Mouse (Mus musculus) forebrain, embryonic 13.5 days (tissue): ENCODE results near the gene Cyfip2. TPM values are rescaled to one million over a fixed set of nuclear protein-coding genes. Genes with fewer than 3 reads are reported as not detected.

ENCODE experiments used
- ATAC-seq: fragments of 200-750 bp; cut with Nextera tagmentation; 2 replicates; pipeline ENCODE4 v1.8.0; 2017
- H3K27ac ChIP-seq: fragments of 300-500 bp; sonication (generic); 2 replicates; pipeline ENCODE4 v1.5.1; 2015; ENCODE audit warnings: inconsistent platforms, mild to moderate bottlenecking, moderate library complexity
- H3K27me3 ChIP-seq: fragments of 300-500 bp; sonication (generic); 2 replicates; pipeline ENCODE4 v1.6.1; 2015; ENCODE audit warnings: mild to moderate bottlenecking, inconsistent platforms
- H3K36me3 ChIP-seq: fragments of 300-500 bp; sonication (generic); 2 replicates; pipeline ENCODE4 v1.6.1; 2015; ENCODE audit warnings: mild to moderate bottlenecking, inconsistent platforms; ENCODE audit not compliant: poor library complexity, severe bottlenecking
- H3K4me1 ChIP-seq: fragments of 300-500 bp; sonication (generic); 2 replicates; pipeline ENCODE4 v1.6.1; 2015; ENCODE audit warnings: inconsistent platforms
- H3K4me2 ChIP-seq: fragments of 300-500 bp; sonication (generic); 2 replicates; pipeline ENCODE4 v1.6.1; 2015; ENCODE audit warnings: inconsistent platforms, mild to moderate bottlenecking, moderate library complexity
- H3K4me3 ChIP-seq: fragments of 300-500 bp; sonication (generic); 2 replicates; pipeline ENCODE4 v1.5.1; 2015; ENCODE audit warnings: mild to moderate bottlenecking, inconsistent platforms
- H3K9ac ChIP-seq: fragments of 300-500 bp; sonication (generic); 2 replicates; pipeline ENCODE4 v1.6.1; 2015; ENCODE audit warnings: mild to moderate bottlenecking, inconsistent platforms
- H3K9me3 ChIP-seq: fragments of 300-500 bp; sonication (generic); replicated peaks from 2 replicates; pipeline ENCODE4 v1.6.1; 2016; ENCODE audit warnings: inconsistent platforms
- WGBS: fragments of 180-500 bp; shearing (Covaris S2); methylation state at CpG from one replicate; pipeline ENCODE4 v1.1.7; 2015; 5-methylcytosine and 5-hydroxymethylcytosine counted together
- polyA plus RNA-seq: library from polyadenylated mRNA; unstranded; fragments of >200 nt; fragmentation: Nextera tagmentation; extraction: Ambion mirVana; gene quantifications from 2 replicates; pipeline ENCODE4 v1.2.1, GENCODE M21; 2015

The Cyfip2 gene
- polyA plus RNA-seq, 1 experiment from 2014 or later: 55.9 TPM

- Histone ChIP-seq H3K9ac (no peak overlapping the region), H3K4me3 (no peak overlapping the region), H3K27me3 (no peaks in the 10 kb centered on the region), H3K27ac (no peak overlapping the region), H3K4me2 (no peak overlapping the region), H3K4me1 (no peaks in the 10 kb centered on the region), H3K9me3 (no peaks in the 10 kb centered on the region), H3K36me3 (peaks cover 79% of the 10 kb centered on the region)
- 83% methylated on average over 9 of the region's 9 CpGs for WGBS
- peak; percentile 26; the same call in 1 of the 2 replicates for ATAC-seq
Observed at GRCm38 (mm10) chr11:46269391-46269790, 43.3 kb downstream of the Cyfip2 start.

- no peaks in the 10 kb centered on the region for H3K4me1 ChIP-seq
- no peaks in the 10 kb centered on the region for H3K27me3 ChIP-seq
- H3K4me2 ChIP-seq: no peak overlapping the region
- 27% methylated on average over 7 of the region's 7 CpGs for WGBS
- H3K4me3 ChIP-seq: no peak overlapping the region
- no peaks in the 10 kb centered on the region for H3K9me3 ChIP-seq
- no peak overlapping the region for H3K27ac ChIP-seq
- H3K36me3 ChIP-seq: peaks cover 78% of the 10 kb centered on the region
- H3K9ac ChIP-seq: no peak overlapping the region
- ATAC-seq: peak; percentile 68
Observed at GRCm38 (mm10) chr11:46268991-46269390, 43.7 kb downstream of the Cyfip2 start.

GRCm38 (mm10) chr11:46265031-46265786 is 47.5 kb downstream of the Cyfip2 start:
- H3K27ac ChIP-seq: no peak overlapping the region
- H3K36me3 ChIP-seq: peaks cover 81% of the 10 kb centered on the region
- WGBS: 93% methylated on average over 11 of the region's 11 CpGs
- no peaks in the 10 kb centered on the region for H3K27me3 ChIP-seq
- no peaks in the 10 kb centered on the region for H3K9me3 ChIP-seq
- H3K4me3 ChIP-seq: no peak overlapping the region
- H3K9ac ChIP-seq: no peak overlapping the region
- H3K4me1 ChIP-seq: no peaks in the 10 kb centered on the region
- H3K4me2 ChIP-seq: no peak overlapping the region
- ATAC-seq: no peak

- no peak overlapping the region for H3K9ac ChIP-seq
- peaks cover 82% of the 10 kb centered on the region for H3K36me3 ChIP-seq
- no peak overlapping the region for H3K27ac ChIP-seq
- H3K9me3 ChIP-seq: no peaks in the 10 kb centered on the region
- H3K4me2 ChIP-seq: no peak overlapping the region
- 75% methylated on average over 3 of the region's 3 CpGs for WGBS
- H3K4me1 ChIP-seq: no peaks in the 10 kb centered on the region
- no peak overlapping the region for H3K4me3 ChIP-seq
- H3K27me3 ChIP-seq: no peaks in the 10 kb centered on the region
- no peak for ATAC-seq
Observed at GRCm38 (mm10) chr11:46264584-46264983, 48.1 kb downstream of the Cyfip2 start.

GRCm38 (mm10) chr11:46263291-46263690 is 49.4 kb downstream of the Cyfip2 start:
- ATAC-seq: no peak
- Histone ChIP-seq H3K9me3 (no peaks in the 10 kb centered on the region), H3K27ac (no peak overlapping the region), H3K4me1 (no peaks in the 10 kb centered on the region), H3K4me2 (no peak overlapping the region), H3K9ac (no peak overlapping the region), H3K4me3 (no peak overlapping the region), H3K36me3 (peaks cover 90% of the 10 kb centered on the region), H3K27me3 (no peaks in the 10 kb centered on the region)
- 92% methylated on average over 11 of the region's 11 CpGs for WGBS

- Histone ChIP-seq H3K9me3 (no peaks in the 10 kb centered on the region), H3K4me3 (no peak overlapping the region), H3K27ac (no peak overlapping the region), H3K27me3 (no peaks in the 10 kb centered on the region), H3K36me3 (peaks cover 90% of the 10 kb centered on the region), H3K4me1 (no peaks in the 10 kb centered on the region), H3K4me2 (no peak overlapping the region), H3K9ac (no peak overlapping the region)
- ATAC-seq: no peak
- WGBS: 93% methylated on average over 3 of the region's 3 CpGs
Observed at GRCm38 (mm10) chr11:46262854-46263253, 49.8 kb downstream of the Cyfip2 start.

- Histone ChIP-seq H3K36me3 (peaks cover 95% of the 10 kb centered on the region), H3K4me1 (no peaks in the 10 kb centered on the region), H3K27ac (no peak overlapping the region), H3K4me2 (no peak overlapping the region), H3K9me3 (0 out of 2 replicates have a peak, but pooled peaks cover 4% of the 10 kb centered on the region), H3K4me3 (no peak overlapping the region), H3K27me3 (no peaks in the 10 kb centered on the region), H3K9ac (no peak overlapping the region)
- ATAC-seq: no peak
- over 99% methylated on average over 8 of the region's 8 CpGs for WGBS
Observed at GRCm38 (mm10) chr11:46258749-46259148, 53.9 kb downstream of the Cyfip2 start.

- H3K27ac ChIP-seq: no peak overlapping the region
- WGBS: 71% methylated on average over 4 of the region's 4 CpGs
- H3K9ac ChIP-seq: no peak overlapping the region
- H3K4me2 ChIP-seq: no peak overlapping the region
- H3K27me3 ChIP-seq: no peaks in the 10 kb centered on the region
- H3K36me3 ChIP-seq: peaks cover 95% of the 10 kb centered on the region
- H3K4me1 ChIP-seq: no peaks in the 10 kb centered on the region
- ATAC-seq: no peak
- 0 out of 2 replicates have a peak, but pooled peaks cover 4% of the 10 kb centered on the region for H3K9me3 ChIP-seq
- H3K4me3 ChIP-seq: no peak overlapping the region
Observed at GRCm38 (mm10) chr11:46258207-46258606, 54.5 kb downstream of the Cyfip2 start.

GRCm38 (mm10) chr11:46255291-46255690 is 57.4 kb downstream of the Cyfip2 start:
- Histone ChIP-seq H3K36me3 (peaks cover 96% of the 10 kb centered on the region), H3K27ac (no peak overlapping the region), H3K9me3 (0 out of 2 replicates have a peak, but pooled peaks cover 4% of the 10 kb centered on the region), H3K4me2 (no peak overlapping the region), H3K27me3 (no peaks in the 10 kb centered on the region), H3K4me1 (no peaks in the 10 kb centered on the region), H3K9ac (no peak overlapping the region), H3K4me3 (no peak overlapping the region)
- no peak for ATAC-seq
- WGBS: 82% methylated on average over 2 of the region's 2 CpGs

- Histone ChIP-seq H3K4me3 (no peak overlapping the region), H3K9ac (no peak overlapping the region), H3K9me3 (no peaks in the 10 kb centered on the region), H3K27ac (no peak overlapping the region), H3K4me2 (no peak overlapping the region), H3K27me3 (no peaks in the 10 kb centered on the region), H3K36me3 (peaks cover 96% of the 10 kb centered on the region), H3K4me1 (no peaks in the 10 kb centered on the region)
- peak; percentile 65 for ATAC-seq
- 43% methylated on average over 7 of the region's 7 CpGs for WGBS
Observed at GRCm38 (mm10) chr11:46251994-46252393, 60.7 kb downstream of the Cyfip2 start.

GRCm38 (mm10) chr11:46248352-46248751 is 64.3 kb downstream of the Cyfip2 start:
- WGBS: 91% methylated on average over 3 of the region's 3 CpGs
- no peak overlapping the region for H3K4me3 ChIP-seq
- H3K27me3 ChIP-seq: no peaks in the 10 kb centered on the region
- H3K36me3 ChIP-seq: peaks cover 89% of the 10 kb centered on the region
- H3K9ac ChIP-seq: no peak overlapping the region
- no peak overlapping the region for H3K4me2 ChIP-seq
- H3K9me3 ChIP-seq: no peaks in the 10 kb centered on the region
- H3K4me1 ChIP-seq: no peaks in the 10 kb centered on the region
- no peak for ATAC-seq
- H3K27ac ChIP-seq: no peak overlapping the region

- no peak for ATAC-seq
- no peak overlapping the region for H3K9ac ChIP-seq
- H3K4me1 ChIP-seq: no peaks in the 10 kb centered on the region
- WGBS: 88% methylated on average over 7 of the region's 7 CpGs
- no peak overlapping the region for H3K4me2 ChIP-seq
- no peaks in the 10 kb centered on the region for H3K27me3 ChIP-seq
- no peak overlapping the region for H3K4me3 ChIP-seq
- H3K27ac ChIP-seq: no peak overlapping the region
- no peaks in the 10 kb centered on the region for H3K9me3 ChIP-seq
- H3K36me3 ChIP-seq: peaks cover 85% of the 10 kb centered on the region
Observed at GRCm38 (mm10) chr11:46246393-46246792, 66.3 kb downstream of the Cyfip2 start.

- Histone ChIP-seq H3K27ac (no peak overlapping the region), H3K4me1 (no peaks in the 10 kb centered on the region), H3K4me2 (no peak overlapping the region), H3K27me3 (no peaks in the 10 kb centered on the region), H3K9me3 (no peaks in the 10 kb centered on the region), H3K9ac (no peak overlapping the region), H3K36me3 (peaks cover 85% of the 10 kb centered on the region), H3K4me3 (no peak overlapping the region)
- WGBS: 89% methylated on average over 8 of the region's 8 CpGs
- no peak for ATAC-seq
Observed at GRCm38 (mm10) chr11:46245926-46246325, 66.7 kb downstream of the Cyfip2 start.
